Mouse (Mus musculus): ENCODE measurements around the gene Cpeb2. TPM values are rescaled to one million over a fixed set of nuclear protein-coding genes. Genes with fewer than 3 reads are reported as not detected.

The Cpeb2 gene
- 1.8 TPM for polyA plus RNA-seq (2015; fragmentation: Illumina TruSeq; extraction: RNeasy Lipid Tissue Mini Kit (QIAGEN cat#74804); ENCODE audit: insufficient read depth, low read depth, low replicate concordance)

GRCm38 (mm10) chr5:43232480-43233315, at the start of gene Cpeb2:
Gene Cpeb2 (plus strand): TSS chr5:43233170.

All from pancreas, adult 10 weeks (tissue).